Mouse (Mus musculus) stomach, postnatal 0 days (tissue): ENCODE measurements at regions not wholly inside any gene's neighbourhood (a gene's known extent, or its start where the extent isn't known, plus 50 kb on each side); places are given as distances from the start of the nearest gene placed in this dataset.

Experiments
- ATAC-seq: fragments of 200-750 bp; cut with Nextera tagmentation; 2 replicates; pipeline ENCODE4 v1.8.0; 2017; ENCODE audit not compliant: low FRiP score, low TSS enrichment
- DNase-seq: peaks from one replicate; pipeline ENCODE4 v3.0.0-alpha.2; 2016; ENCODE audit warnings: low spot score
- H3K27ac ChIP-seq: fragments of 300-500 bp; sonication (generic); replicated peaks from 2 replicates; pipeline ENCODE4 v1.5.1; 2014; ENCODE audit warnings: mild to moderate bottlenecking, control low read depth
- H3K27me3 ChIP-seq: fragments of 300-500 bp; sonication (generic); 2 replicates; pipeline ENCODE4 v1.6.1; 2014; ENCODE audit warnings: low read length; ENCODE audit not compliant: control insufficient read depth, insufficient read depth
- H3K36me3 ChIP-seq: fragments of 300-500 bp; sonication (generic); 2 replicates; pipeline ENCODE4 v1.6.1; 2014; ENCODE audit warnings: low read length, mixed read lengths; ENCODE audit not compliant: control insufficient read depth, insufficient read depth
- H3K4me1 ChIP-seq: fragments of 300-500 bp; sonication (generic); replicated peaks from 2 replicates; pipeline ENCODE4 v1.6.1; 2014; ENCODE audit warnings: antibody characterized with exemption; ENCODE audit not compliant: control insufficient read depth, insufficient read depth
- H3K4me2 ChIP-seq: fragments of 300-500 bp; sonication (generic); replicated peaks from 2 replicates; pipeline ENCODE4 v1.6.1; 2014; ENCODE audit warnings: low read depth, mild to moderate bottlenecking, control low read depth, moderate library complexity
- H3K4me3 ChIP-seq: fragments of 300-500 bp; sonication (generic); 2 replicates; pipeline ENCODE4 v1.5.1; 2014; ENCODE audit warnings: low read depth, low read length, control low read depth
- H3K9ac ChIP-seq: fragments of 300-500 bp; sonication (generic); 2 replicates; pipeline ENCODE4 v1.6.1; 2014; ENCODE audit warnings: mild to moderate bottlenecking, low read length, control low read depth, mixed read lengths
- H3K9me3 ChIP-seq: fragments of 300-500 bp; sonication (generic); 2 replicates; pipeline ENCODE4 v1.6.1; 2016; ENCODE audit warnings: low read length; ENCODE audit not compliant: control insufficient read depth
- CTCF ChIP-seq: IDR thresholded peaks from 2 replicates; pipeline ENCODE4 v1.5.1; 2016; ENCODE audit warnings: antibody characterized with exemption, low read depth, mild to moderate bottlenecking, moderate library complexity
- EP300 ChIP-seq: optimal IDR thresholded peaks from 2 replicates; pipeline ENCODE3; 2016; ENCODE audit warnings: antibody characterized with exemption
- WGBS: fragments of 180-500 bp; shearing (Covaris S2); extraction: QIAGEN DNeasy Blood & Tissue Kit; methylation state at CpG from one replicate; pipeline ENCODE4 v1.1.7; 2014; 5-methylcytosine and 5-hydroxymethylcytosine counted together

DNA sequence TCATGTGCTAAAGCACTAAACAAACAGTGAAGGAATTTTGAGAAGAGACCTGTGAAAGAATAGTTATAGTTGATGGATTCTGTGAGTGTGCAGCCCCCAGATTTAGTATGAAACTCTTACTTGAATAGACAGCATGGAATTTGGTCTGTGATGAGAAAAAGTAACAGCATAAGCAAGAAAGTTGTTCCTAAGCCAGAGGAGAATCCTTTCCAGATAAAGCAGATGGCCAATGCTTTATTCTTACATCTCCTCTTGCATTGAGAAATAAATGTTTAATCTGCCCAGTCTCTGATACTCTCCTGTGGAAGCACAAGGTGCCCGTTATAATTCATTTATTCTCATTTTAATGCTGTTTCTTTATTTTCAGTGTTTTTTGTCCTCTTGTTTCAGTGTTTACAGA, 263.5 kb downstream of the Tecrl start:
- Histone ChIP-seq H3K4me3 (no peak overlapping the region), H3K4me1 (no peaks in the 10 kb centered on the region), H3K27me3 (no peaks in the 10 kb centered on the region), H3K27ac (no peak overlapping the region), H3K36me3 (no peaks in the 10 kb centered on the region), H3K9me3 (no peaks in the 10 kb centered on the region), H3K4me2 (no peak overlapping the region), H3K9ac (no peak overlapping the region)
- DNase-seq (no peak), ATAC-seq (no peak)
- no peak for TF ChIP-seq EP300
- TF ChIP-seq CTCF, result no peak
- WGBS, result 94% methylated on average over 1 of the region's 1 CpGs

DNA sequence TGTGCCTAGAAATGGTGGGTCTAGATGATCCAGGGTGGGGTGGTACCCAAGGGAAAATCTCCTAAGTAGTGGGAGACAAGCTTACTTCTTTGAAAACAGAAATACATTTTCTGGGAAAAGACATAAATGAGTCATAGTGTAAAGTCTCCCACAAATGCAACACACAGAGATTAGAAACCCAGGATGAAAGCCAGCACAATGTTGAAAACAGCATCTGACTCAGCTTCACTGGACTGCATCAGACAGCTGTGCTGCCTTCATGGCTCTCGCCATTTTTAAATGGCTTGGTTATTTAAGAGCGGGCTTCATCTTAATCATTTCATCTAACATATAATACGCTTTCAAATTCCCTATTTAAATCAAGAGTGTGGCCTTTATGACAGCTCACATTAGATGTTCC, 300.2 kb downstream of the Tecrl start:
- no peaks in the 10 kb centered on the region for H3K27me3 ChIP-seq
- H3K4me3 ChIP-seq, result no peak overlapping the region
- H3K4me2 ChIP-seq, result no peak overlapping the region
- H3K27ac ChIP-seq, result no peak overlapping the region
- no peaks in the 10 kb centered on the region for H3K36me3 ChIP-seq
- DNase-seq, result no peak
- TF ChIP-seq CTCF (no peak), EP300 (no peak)
- no peaks in the 10 kb centered on the region for H3K4me1 ChIP-seq
- WGBS, result 66% methylated on average over 3 of the region's 3 CpGs
- H3K9ac ChIP-seq, result no peak overlapping the region
- ATAC-seq, result no peak
- no peaks in the 10 kb centered on the region for H3K9me3 ChIP-seq

DNA sequence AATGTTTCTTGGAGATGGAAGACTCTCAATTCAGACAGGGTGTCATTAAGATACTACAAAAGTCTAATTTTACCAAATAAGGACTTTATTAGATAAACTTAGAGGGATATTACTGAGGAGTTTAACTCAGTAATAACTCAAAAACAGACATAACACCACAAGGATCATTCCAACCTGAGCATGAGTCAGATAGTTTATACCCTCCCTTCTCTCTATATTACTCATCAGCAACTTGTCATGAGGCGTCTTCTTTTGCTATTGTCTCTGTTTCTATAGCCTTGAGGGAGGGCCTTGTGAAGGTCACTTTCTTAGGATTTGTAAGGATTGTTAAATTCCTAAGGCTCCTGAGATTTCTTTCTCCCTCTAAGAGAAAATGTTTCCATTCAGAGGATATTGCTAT, 307.8 kb downstream of the Tecrl start:
- Histone ChIP-seq H3K9me3 (no peaks in the 10 kb centered on the region), H3K9ac (no peak overlapping the region), H3K27me3 (no peaks in the 10 kb centered on the region), H3K4me1 (no peaks in the 10 kb centered on the region), H3K27ac (no peak overlapping the region), H3K4me3 (no peak overlapping the region), H3K4me2 (no peak overlapping the region), H3K36me3 (no peaks in the 10 kb centered on the region)
- no peak for DNase-seq
- WGBS, result 83% methylated on average over 1 of the region's 1 CpGs
- ATAC-seq, result no peak
- TF ChIP-seq CTCF (no peak), EP300 (no peak)

DNA sequence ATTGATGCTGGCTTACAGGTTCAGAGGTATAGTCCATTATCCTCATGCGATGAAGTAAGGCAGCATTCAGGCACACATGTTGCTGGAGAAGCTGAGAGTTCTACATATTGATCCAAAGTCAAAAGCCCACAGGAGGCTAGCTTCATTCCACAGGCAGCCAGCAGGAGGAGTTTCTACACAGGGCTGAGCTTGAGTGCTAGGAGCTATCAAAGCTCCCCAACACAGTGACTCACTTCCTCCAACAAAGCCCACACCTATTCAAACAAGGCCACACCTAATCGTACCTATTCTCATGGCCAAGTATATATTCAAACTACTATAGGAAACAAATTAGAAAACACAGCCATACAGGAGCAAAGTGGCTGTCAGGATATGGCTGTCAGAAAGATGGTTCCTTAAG, 325.3 kb downstream of the Tecrl start:
- no peaks in the 10 kb centered on the region for H3K9me3 ChIP-seq
- no peak overlapping the region for H3K4me3 ChIP-seq
- no peak overlapping the region for H3K27ac ChIP-seq
- DNase-seq (peak; percentile 42), ATAC-seq (peak; percentile 99)
- no peak overlapping the region for H3K9ac ChIP-seq
- H3K27me3 ChIP-seq, result no peaks in the 10 kb centered on the region
- 67% methylated on average over 2 of the region's 2 CpGs for WGBS
- H3K4me2 ChIP-seq, result no peak overlapping the region
- H3K36me3 ChIP-seq, result no peaks in the 10 kb centered on the region
- no peaks in the 10 kb centered on the region for H3K4me1 ChIP-seq
- TF ChIP-seq CTCF, result peak; percentile 60
- no peak for TF ChIP-seq EP300

DNA sequence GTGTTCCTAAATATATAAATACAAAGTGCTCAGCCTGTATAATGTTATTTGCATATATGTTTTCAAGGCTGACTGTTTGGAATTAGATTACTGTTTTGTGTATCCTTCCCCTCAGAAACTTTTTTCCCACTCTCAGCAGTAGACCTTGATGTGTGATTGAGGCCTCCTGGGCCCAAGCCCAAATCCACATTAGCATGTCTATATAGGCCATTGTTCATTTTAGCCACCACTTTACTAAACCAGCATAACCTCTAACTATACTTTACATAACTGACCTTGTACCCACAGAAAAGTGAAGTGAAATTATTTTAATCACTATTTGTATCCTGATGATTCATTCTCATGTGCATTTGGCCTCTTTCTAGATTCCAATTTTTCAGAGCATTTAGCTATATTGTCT, 349.0 kb downstream of the Tecrl start:
- ATAC-seq, result no peak
- H3K4me3 ChIP-seq, result no peak overlapping the region
- TF ChIP-seq CTCF (no peak), EP300 (no peak)
- no peak overlapping the region for H3K9ac ChIP-seq
- no peak for DNase-seq
- H3K4me2 ChIP-seq, result no peak overlapping the region
- H3K9me3 ChIP-seq, result no peaks in the 10 kb centered on the region
- no peak overlapping the region for H3K27ac ChIP-seq
- no peaks in the 10 kb centered on the region for H3K27me3 ChIP-seq
- no peaks in the 10 kb centered on the region for H3K4me1 ChIP-seq
- H3K36me3 ChIP-seq, result no peaks in the 10 kb centered on the region

DNA sequence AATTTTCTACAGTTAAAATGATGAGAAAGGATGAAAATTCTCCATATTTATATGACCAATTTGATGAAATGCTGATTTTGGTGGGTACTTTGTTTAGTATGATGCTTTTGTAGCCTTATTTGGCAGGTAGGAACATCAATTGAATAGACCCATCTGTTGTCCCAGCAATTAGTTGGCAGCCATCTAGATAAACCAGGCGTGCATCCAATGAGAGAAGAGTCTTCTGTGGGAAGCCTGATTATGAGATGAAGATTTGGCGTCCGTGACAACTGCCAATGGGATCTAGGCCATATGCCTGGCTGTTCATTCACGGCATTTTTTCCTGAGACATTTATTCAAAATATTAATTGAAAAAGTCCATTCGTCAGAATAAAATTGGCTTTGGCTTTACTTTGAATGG, 365.9 kb downstream of the Tecrl start:
- DNase-seq (no peak), ATAC-seq (no peak)
- 64% methylated on average over 5 of the region's 5 CpGs for WGBS

More for the DNA sequence above, 365.9 kb downstream of the Tecrl start:
- Histone ChIP-seq H3K9ac (no peak overlapping the region), H3K4me3 (no peak overlapping the region), H3K4me2 (no peak overlapping the region), H3K36me3 (no peaks in the 10 kb centered on the region), H3K4me1 (no peaks in the 10 kb centered on the region), H3K27ac (no peak overlapping the region), H3K27me3 (no peaks in the 10 kb centered on the region), H3K9me3 (no peaks in the 10 kb centered on the region)
- TF ChIP-seq EP300, result no peak
- no peak for TF ChIP-seq CTCF
